Mouse (Mus musculus): ENCODE data around the gene Zbtb5.
"Not testable (repeated sequence)": the region's sequence is repeated elsewhere in the genome, so short reads cannot be mapped to it uniquely, and the experiment has no call there.

Gene Zbtb5

DNA sequence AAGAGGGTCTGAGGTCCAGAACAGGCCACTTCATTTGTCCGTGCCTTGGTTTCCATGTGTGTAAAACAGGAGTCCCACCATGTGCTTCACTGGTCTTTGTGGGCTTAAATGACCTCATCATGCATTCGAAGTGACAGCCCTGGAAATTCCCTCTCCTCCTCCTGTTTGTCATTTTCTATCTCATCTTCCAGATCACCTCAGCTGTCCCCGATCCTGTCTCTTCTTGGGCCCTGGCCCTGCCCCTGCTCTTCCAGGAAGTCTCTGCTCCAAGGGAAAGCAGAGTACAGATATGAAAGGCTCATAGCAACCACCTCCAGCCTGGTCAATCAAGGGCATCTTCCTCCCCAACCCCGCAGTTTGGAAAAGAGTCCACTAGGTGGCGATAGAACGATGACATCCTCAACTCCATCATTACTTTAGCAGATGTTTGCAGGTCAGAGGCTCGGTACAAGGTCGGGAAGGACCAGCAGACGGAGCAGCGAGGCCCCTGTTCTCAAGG, 41.6 kb downstream of the Zbtb5 start:
- DNase-seq (ENCODE audit: low read depth), result peak; percentile 63

DNA sequence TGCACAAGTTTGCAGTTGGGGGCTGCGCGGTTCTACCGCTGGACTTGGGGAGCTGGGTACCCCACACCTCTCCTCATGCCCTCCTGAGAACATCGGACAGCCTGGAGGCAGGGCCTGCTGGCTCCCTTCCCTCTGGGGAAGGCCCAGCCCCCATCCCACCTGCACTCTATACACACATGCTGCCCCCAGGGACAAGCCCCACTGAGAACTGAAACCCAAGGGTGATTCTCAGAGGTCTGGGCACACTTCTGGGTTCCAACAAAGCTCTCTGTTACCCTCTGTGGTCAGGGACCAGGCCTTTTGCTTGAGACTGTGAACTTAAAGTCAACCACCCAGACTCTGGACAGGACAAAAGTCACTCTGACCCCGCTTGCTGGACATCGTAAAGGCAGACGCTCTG, 42.2 kb downstream of the Zbtb5 start:
- DNase-seq (ENCODE audit: low read depth), result no peak

- DNase-seq (ENCODE audit: low read depth), result no peak
Observed at GRCm38 (mm10) chr4:44967402-44967801, 44.8 kb downstream of the Zbtb5 start.

- no peak for DNase-seq (ENCODE audit: low read depth)
Observed at GRCm38 (mm10) chr4:44965736-44966135, 46.5 kb downstream of the Zbtb5 start.

DNA sequence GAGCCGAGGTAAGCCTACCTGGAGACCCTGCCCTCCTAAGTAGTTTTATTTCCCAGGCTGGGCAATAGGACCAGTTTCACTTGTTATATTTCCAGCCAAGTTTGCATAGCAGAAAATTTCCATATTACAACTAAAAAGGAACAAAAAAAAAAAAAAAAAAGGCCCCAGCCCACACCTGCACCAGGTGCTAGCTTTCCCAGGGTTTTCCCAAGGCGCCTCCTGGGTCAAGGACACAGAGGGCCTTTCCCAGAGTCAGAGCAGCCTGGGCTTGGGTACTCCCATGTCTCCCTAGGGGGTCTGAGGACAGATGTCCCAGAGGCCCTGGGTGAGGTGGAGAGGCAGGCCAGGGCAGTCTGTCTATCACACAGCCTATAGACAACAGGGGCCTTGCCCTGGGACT, 47.0 kb downstream of the Zbtb5 start:
- DNase-seq (ENCODE audit: low read depth), result no peak

GRCm38 (mm10) chr4:44963156-44963555, 49.1 kb downstream of the Zbtb5 start:
- DNase-seq (ENCODE audit: low read depth), result no peak

DNA sequence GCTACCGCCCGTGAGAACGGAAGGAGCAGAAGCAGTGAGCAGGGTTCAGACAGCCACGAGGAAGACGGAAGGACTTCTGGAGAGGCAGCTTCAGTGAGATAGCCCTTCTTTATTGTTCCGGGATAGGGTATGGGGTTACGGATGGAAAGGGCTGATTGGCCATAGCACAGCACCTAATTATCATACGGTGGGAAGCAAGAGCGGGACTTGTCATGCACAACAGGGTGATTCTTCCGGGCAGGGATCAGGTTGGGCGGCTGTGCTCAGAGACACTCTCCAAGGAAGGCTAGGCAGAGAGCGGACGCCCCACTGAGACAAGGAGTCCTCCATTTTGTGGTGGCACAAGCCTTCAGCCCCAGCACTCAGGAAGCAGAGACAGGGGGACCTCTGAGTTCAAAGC, 53.0 kb downstream of the Zbtb5 start:
- no peak for DNase-seq (ENCODE audit: low read depth)

DNA sequence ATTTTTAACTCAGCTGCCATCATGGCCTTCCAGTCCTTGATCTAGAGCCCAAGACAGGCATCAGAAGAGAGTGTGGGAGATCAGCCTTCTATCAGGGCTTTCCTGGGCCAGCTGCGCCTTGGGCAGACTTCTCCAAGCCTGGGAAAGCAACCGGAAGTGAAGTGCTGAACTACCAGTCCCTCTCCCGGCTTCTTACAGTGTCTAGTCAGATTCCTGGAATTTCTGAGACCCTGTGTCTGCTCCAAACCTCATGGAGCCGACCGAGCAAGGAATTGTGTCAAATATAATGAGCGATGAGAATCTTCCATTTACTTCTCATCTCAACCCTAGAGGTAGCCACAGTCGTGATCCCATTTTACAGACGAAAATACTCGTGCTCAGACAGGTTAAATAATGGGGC, 53.4 kb downstream of the Zbtb5 start:
- DNase-seq (ENCODE audit: low read depth), result no peak

DNA sequence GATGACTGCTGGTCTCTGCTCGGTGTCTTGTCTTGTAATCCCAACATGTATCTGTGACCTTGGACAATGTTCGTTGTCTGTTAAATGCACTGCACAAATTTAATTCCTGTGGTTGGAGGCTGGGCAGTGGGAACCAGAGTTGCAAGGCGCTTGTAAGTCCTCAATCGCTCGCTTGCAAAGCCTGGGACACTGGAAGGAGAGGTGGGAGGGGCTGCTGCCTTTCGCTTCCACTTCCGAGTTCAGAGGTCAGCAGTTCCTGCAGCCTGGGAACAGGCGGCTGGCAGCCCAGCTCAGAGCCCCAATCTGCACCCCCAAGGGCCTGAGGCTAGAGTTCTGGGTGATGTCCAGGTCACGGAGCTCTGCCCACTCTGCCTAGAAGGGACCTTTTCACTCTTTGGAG, 59.2 kb downstream of the Zbtb5 start:
- DNase-seq (ENCODE audit: low read depth), result no peak

GRCm38 (mm10) chr4:44948314-44948713, 63.9 kb downstream of the Zbtb5 start:
- DNase-seq (ENCODE audit: low read depth), result no peak

- DNase-seq (ENCODE audit: low read depth), result no peak
Observed at GRCm38 (mm10) chr4:44947464-44947863, 64.7 kb downstream of the Zbtb5 start.

DNA sequence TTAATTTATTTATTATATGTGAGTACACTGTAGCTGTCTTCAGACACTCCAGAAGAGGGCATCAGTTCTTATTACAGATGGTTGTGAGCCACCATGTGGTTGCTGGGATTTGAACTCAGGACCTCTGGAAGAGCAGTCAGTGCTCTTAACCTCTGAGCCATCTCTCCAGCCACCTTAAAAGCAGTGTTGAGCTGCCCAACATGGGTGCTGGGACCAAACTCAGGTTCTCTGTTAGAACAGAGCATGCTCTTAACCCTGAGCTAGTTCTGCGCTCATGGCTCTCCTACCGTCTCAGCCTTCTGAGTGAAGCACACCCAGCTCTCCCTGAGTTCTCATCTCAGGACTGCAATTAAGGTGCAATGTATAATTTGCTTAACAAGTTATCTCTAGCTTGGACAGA, 66.1 kb downstream of the Zbtb5 start:
- not testable (repeated sequence) for DNase-seq (ENCODE audit: low read depth)

- no peak for DNase-seq (ENCODE audit: low read depth)
Observed at GRCm38 (mm10) chr4:44944426-44945075, 67.7 kb downstream of the Zbtb5 start.

DNA sequence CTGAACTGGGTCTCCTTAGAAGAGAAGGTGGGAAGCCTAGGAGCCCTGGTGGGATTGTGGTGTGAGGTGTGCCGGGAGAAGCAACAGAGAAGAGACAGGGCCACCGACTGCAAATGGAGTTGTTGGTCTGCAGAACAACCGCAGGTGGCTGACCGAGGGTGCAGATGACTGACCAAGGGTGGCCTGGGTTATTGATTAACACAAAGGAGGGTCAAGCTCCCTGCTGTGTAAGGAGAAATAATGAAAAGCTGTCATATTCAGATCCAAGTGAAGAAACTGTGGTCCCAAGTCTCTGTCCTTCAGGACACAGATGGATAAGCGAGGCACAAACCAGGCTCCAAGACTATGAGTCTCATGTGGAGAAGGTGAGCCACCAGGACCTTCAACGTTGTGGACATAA, 68.7 kb downstream of the Zbtb5 start:
- DNase-seq (ENCODE audit: low read depth), result no peak

DNA sequence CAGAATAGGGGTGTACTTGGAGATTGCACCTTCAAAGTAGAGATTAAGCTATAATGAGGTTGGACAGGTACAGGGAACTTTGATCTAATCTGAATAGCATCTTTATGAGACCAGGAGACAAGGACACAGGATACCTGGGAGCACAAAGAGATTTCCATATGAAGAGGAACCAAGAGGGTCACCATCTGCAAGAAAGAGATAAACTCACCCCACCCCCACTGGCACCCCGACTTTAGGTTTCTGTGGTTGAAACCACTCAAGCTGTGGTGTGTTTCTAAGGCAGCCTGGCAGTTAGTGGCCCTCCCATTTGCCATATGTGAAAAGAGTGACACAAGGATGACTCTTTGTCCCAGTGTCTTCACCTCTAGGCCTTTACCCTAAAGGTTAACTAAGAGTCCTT, 70.0 kb downstream of the Zbtb5 start:
- DNase-seq (ENCODE audit: low read depth), result no peak

Measured in c-Kit-positive CD71-positive TER-119-negative erythroid progenitor cells, embryonic 14.5 days (primary cell).